Mouse (Mus musculus): ENCODE data around the gene 6430628N08Rik.

DNA sequence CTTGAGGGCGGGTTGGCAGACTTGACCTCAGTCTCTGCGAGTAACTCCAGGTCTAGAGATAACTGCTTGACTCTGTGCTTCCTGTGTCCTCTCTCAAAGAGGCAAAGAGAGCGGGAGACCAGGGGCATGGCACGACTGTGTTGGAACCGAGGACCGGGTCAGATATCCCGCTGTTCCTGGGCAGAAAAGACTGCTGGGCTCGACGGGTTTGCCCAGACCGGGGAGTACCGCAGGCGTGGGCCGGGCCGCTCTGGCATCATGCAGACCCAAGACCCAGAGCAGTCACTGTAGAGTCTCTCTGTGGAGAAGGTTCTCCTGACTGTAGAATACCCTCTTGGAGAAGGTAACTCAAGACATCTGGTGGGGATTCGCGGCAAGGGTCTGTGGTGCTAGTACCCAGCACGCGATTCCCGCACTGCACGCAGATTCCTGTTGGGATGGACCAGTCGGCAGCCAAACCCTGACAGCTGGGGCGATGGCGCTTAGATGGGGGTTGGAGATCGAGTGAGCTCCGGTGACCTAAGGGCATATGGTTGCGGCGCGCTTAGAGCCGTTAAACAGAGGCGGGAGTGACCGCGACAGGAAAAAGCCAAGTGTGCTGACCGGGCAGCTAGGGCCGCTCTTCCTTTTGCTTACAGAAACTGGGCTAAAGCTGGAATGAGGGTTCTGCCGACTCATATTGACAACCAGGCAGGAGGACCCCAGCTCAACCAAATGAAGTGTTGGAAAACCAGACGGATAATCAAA, 45.5 kb downstream of the 6430628N08Rik start:
- no peak for TF ChIP-seq CTCF (IDR thresholded peaks at IDR 0.05; ENCODE audit: control insufficient read depth, insufficient read depth, low read length)
- no peak for TF ChIP-seq POLR2A (IDR thresholded peaks at IDR 0.05; ENCODE audit: borderline replicate concordance, control insufficient read depth, low read depth, low read length)

Measured in bone marrow, adult 2 months (tissue).